Mouse (Mus musculus) MN1 (cell line): ENCODE data around the gene Filip1.

ENCODE experiments used
- DNase-seq: peaks from one replicate; pipeline ENCODE4 v3.0.0-alpha.2; 2016; ENCODE audit warnings: low spot score

The Filip1 gene

GRCm38 (mm10) chr9:79898815-79899214 lies 113.8 kb downstream of the Filip1 start:
- no peak for DNase-seq

GRCm38 (mm10) chr9:79894665-79895064 lies 118.0 kb downstream of the Filip1 start:
- DNase-seq: no peak

DNA sequence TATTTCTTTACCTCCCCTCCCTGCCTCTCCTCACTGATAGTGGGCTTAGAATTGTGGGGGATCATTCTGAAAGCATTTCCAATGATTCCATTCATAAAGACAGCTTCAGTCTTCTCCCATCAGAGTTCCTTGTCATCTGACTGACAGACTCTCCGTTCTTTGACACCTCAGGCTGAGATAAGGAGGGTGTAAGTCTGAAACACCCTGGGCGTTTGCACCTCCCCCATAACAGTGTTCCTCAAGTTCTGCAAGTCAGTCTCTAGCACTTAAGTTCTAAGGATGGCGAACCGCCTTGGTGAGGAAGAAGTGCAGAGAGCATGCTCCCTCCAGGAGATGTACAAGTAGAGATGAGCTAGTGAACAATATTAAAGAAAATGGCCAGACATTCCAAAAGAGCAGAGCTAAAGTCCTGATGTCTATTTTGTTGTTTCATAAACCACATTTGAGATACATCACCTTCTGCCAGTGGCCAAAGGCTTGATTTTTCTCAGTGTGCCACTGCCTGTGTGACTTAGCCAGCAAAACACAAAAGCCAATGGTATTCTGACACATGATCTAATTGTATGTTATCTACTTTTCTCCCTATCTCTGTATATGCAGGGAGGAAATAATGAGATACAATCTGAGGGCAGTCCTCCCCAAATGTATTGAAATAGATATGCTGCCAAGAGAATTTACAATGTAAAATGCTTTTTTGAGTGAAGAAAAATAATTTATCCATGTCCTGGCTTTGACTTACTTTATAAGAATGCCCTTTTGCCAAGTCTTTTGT lies 118.6 kb downstream of the Filip1 start:
- DNase-seq: no peak

GRCm38 (mm10) chr9:79892183-79892582 lies 120.5 kb downstream of the Filip1 start:
- no peak for DNase-seq

DNA sequence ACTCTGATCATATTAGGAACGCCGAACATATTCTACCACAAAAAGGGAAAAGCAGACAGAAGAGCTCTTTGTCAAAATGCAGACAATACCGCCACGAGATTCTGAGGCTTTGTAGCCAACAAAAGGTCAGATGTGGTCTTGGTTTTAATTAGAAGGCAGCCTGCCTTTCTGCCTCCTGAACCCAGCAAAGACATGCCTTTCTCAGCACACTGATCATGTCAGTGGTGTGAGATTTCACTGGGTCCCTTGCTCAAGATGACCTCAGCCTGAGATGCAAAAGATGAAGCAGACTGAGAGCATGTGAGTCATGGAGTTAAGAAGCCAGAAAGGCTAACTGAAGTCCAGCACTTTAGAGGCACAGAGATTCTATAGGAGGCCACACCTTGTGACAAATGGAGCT lies 122.2 kb downstream of the Filip1 start:
- DNase-seq: peak; percentile 45

DNA sequence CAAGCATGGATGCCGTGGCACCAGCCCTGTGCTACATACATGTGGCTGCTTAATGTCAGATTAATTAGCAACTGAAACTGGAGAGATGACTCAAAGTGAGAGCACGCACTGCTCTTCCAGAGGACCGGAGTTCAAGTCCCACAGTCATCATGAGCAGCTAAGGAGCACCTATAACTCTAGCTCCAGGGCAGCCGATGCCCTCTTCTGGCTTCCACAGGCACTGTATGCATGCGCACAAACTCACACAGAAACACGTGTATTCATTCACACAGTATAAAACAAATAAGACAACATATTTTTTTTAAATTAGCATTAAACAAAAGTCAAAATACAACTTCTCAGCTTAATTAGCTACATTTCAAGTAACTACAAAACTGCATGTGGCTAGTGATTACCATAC lies 123.5 kb downstream of the Filip1 start:
- no peak for DNase-seq

- no peak for DNase-seq
Measured at GRCm38 (mm10) chr9:79885244-79886210, 127.1 kb downstream of the Filip1 start.

DNA sequence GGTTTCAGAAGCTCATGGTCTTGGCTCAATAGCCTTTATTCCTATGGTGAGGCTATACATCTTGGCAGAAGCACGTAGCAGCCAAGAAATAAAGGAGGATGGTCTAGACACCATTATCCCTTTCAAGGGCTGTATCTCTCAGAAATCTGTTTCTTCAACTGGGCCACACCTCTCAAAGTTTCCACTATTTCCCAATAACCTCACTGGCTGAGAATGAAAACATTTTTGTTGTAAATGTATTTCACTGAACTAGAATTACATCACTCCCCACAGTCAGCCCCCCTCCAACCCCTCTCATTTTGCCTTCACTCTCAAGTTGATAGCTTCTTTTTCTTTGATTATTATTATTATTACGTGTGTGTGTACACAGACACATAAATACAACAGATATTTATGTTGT lies 129.5 kb downstream of the Filip1 start:
- DNase-seq: no peak

DNA sequence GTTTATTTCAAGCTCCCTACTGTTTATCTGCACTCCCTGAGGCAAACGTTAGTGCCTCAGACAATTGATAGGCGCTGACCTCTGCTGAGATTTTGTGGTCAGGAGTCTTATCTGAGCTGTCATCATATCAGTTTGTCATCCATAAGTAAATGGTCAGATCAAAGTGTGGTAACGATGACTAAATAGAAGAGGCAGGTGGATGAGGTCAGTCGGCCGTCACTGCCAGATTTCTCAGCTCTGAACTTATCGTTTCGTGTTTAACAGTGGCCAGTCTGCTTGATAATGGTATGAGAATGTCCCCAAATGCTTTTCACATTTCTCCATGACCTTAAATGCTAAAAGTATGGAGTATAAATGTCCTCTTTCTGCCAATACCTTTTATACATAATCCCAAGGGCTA lies 132.6 kb downstream of the Filip1 start:
- no peak for DNase-seq

GRCm38 (mm10) chr9:79875522-79876131 lies 137.0 kb downstream of the Filip1 start:
- DNase-seq: peak; percentile 55

- no peak for DNase-seq
Measured at GRCm38 (mm10) chr9:79872598-79872997, 140.1 kb downstream of the Filip1 start.

GRCm38 (mm10) chr9:79869512-79869911 lies 143.1 kb downstream of the Filip1 start:
- DNase-seq: no peak

GRCm38 (mm10) chr9:79865998-79866397 lies 146.7 kb downstream of the Filip1 start:
- DNase-seq: peak; percentile 26

- no peak for DNase-seq
Measured at GRCm38 (mm10) chr9:79862544-79862943, 150.1 kb downstream of the Filip1 start.

DNA sequence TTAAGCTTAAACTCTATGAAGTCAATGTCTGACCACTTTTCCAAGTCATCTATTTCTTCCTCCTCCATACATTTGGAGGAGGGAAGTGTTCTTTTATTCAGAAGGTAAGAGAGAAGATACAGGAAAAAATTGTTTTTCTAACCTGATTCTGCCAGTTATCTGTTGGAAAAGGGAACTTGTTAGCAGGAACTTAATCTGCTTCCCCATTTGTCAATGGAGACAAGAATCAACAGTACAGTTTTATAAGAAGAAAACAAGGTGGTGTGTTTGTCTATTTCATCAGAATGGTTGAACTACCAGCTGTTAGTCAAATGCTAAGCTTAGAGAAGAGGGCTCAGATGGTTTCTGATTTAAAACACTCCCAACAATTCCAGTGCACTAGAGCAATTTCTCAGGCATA lies 165.6 kb downstream of the Filip1 start:
- DNase-seq: no peak

DNA sequence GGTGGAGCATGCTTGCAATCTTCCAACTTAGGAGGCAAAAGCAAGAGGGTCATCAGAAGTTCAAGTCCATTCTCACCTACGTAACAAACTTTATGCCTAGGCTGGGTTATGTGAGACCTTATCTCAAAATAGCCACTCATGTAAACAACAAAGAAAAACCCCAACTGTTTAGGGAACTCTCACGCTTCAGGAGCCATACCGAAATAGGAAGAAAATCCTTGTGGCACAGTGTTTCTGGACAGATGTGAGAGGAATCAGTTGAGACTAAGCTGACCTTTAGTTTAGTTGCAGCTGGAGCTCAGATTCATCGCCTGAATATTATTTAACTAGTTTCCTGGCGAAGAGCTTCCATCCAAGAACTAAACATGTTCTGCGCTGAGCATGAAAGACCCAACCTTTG lies 170.0 kb downstream of the Filip1 start:
- no peak for DNase-seq

GRCm38 (mm10) chr9:79842028-79842427 lies 170.6 kb downstream of the Filip1 start:
- no peak for DNase-seq

DNA sequence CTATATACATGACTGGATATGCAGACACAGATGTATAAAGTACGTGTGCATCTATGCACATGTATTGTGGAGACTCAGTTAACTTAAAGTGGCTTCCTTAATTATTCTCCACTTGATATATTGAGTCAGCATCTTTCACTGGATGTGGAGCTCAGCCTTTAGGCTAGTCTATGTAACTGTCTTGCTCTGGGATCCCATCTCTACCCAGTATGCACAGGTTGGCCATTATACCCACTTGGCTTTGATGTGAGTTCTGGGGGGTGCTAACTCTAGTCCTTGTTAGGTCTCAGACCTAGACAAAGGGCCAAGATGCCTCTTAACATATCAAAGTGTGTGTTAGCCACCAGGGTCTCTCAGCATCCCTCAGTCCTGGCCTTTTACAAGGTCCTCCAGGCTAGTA lies 181.4 kb downstream of the Filip1 start:
- DNase-seq: no peak

DNA sequence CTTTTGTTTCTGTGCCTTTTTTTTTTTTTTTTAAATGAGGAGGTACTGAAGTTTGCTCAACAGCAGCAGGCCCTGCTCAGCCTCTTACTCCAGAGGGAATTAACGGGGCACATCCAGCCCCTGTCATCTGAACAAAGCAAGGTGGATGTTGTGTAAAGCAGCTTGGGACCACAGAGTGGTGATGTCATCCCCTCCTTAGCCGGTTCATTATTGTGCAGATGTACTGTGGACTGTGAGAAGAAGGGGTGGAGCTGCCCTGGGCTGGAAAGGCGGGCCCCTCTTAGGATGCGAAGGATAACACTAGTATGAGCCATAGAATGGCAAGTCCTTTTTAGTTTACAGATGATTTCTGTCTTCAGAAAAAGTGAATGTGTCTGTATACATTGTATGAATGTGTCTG lies 181.8 kb downstream of the Filip1 start:
- DNase-seq: peak; percentile 41

GRCm38 (mm10) chr9:79829842-79830800 lies 182.5 kb downstream of the Filip1 start:
- DNase-seq: peak; percentile 20

DNA sequence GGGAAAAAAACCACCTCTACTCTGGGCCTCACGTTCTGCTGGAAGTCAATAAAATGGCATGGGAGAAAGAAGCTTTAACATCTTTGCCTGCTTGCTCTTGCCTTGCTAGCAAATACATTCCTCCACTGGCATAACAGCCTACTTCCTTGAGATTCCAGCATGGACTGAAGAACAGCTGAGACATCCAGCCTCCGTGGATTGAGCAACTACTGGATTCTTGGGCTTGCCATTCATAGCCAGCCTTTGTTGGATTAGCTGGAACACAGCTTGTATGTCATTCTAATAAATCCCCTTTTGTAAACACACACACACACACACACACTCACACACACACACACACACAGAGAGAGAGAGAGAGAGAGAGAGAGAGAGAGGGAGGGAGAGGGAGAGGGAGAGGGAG lies 185.6 kb downstream of the Filip1 start:
- DNase-seq: no peak
